21 mouse cellular contexts compared by ENCODE assay signal in genomic region chr8:48137651-48137937, GRCm38 (mm10). TPM values are rescaled to one million over a fixed set of nuclear protein-coding genes. Genes with fewer than 3 reads are reported as not detected.
DNase-seq lines count a peak whose midpoint lies in the region; ATAC-seq and TF ChIP-seq lines count a peak whose summit lies in the region.
"Had no signal": no experiment of that assay in that cellular context is flagged by ENCODE, and none has a peak within 500 bp of the region (broad histone marks: within the 10 kb centered on the region; RNA-seq: fewer than 3 reads in every experiment).

No protein-coding gene starts in this region.

- 0 out of 2 replicates have a peak, but pooled peaks have one; percentile 18 for ATAC-seq in hindbrain, embryonic 12.5 days (ENCODE audit: low FRiP score)
- no peak for ATAC-seq in hindbrain, embryonic 11.5 days (ENCODE audit: low FRiP score)
- no peak for ATAC-seq in neural tube, embryonic 12.5 days (ENCODE audit: low FRiP score, low read depth)
- no peak for ATAC-seq in hindbrain, postnatal 0 days
- ATAC-seq in neural tube, embryonic 15.5 days (ENCODE audit: low FRiP score): no peak
- ATAC-seq: liver, postnatal 0 days; Patski had no signal

- no peaks in the 10 kb centered on the region for H3K9me3 ChIP-seq in hindbrain, embryonic 12.5 days (replicated peaks)
- H3K9me3 ChIP-seq in hindbrain, embryonic 11.5 days (ENCODE audit: control insufficient read depth, low read length): no peaks in the 10 kb centered on the region
- no peaks in the 10 kb centered on the region for H3K9me3 ChIP-seq in neural tube, embryonic 12.5 days
- H3K9me3 ChIP-seq in hindbrain, postnatal 0 days (ENCODE audit: low read length): no peaks in the 10 kb centered on the region
- H3K9me3 ChIP-seq in neural tube, embryonic 15.5 days (replicated peaks): no peaks in the 10 kb centered on the region
- H3K9me3 ChIP-seq: heart, embryonic 15.5 days had no signal

- WGBS in hindbrain, embryonic 12.5 days: 49% methylated on average over 3 of the region's 3 CpGs
- WGBS in hindbrain, embryonic 11.5 days: 75% methylated on average over 3 of the region's 3 CpGs
- 62% methylated on average over 3 of the region's 3 CpGs for WGBS in neural tube, embryonic 12.5 days
- WGBS in hindbrain, postnatal 0 days: 36% methylated on average over 3 of the region's 3 CpGs
- WGBS in neural tube, embryonic 15.5 days: 35% methylated on average over 3 of the region's 3 CpGs

- H3K4me3 ChIP-seq in hindbrain, embryonic 12.5 days: no peak overlapping the region
- no peak overlapping the region for H3K4me3 ChIP-seq in hindbrain, embryonic 11.5 days (ENCODE audit: low read depth, low read length)
- H3K4me3 ChIP-seq in neural tube, embryonic 12.5 days: no peak overlapping the region
- H3K4me3 ChIP-seq in hindbrain, postnatal 0 days (ENCODE audit: low read length): peak overlapping the region; percentile 15; the same call in 1 of the 2 replicates
- peak overlapping the region; percentile 20; the same call in 1 of the 2 replicates for H3K4me3 ChIP-seq in neural tube, embryonic 15.5 days (replicated peaks)
- H3K4me3 ChIP-seq in left cerebral cortex, adult 2 months: no peak overlapping the region
- H3K4me3 ChIP-seq: heart, embryonic 15.5 days had no signal

- H3K4me1 ChIP-seq in hindbrain, embryonic 12.5 days: peaks cover 13% of the 10 kb centered on the region; the same call in 1 of the 2 replicates
- no peaks in the 10 kb centered on the region for H3K4me1 ChIP-seq in hindbrain, embryonic 11.5 days (replicated peaks; ENCODE audit: control insufficient read depth, insufficient read depth, low read length)
- H3K4me1 ChIP-seq in neural tube, embryonic 12.5 days: no peaks in the 10 kb centered on the region
- peaks cover 8% of the 10 kb centered on the region; the same call in 1 of the 2 replicates for H3K4me1 ChIP-seq in hindbrain, postnatal 0 days (ENCODE audit: insufficient read depth, low read length)
- H3K4me1 ChIP-seq in neural tube, embryonic 15.5 days: peaks cover 22% of the 10 kb centered on the region
- H3K4me1 ChIP-seq: heart, embryonic 15.5 days had no signal

- TF ChIP-seq CTCF in hindbrain, postnatal 0 days (IDR thresholded peaks at IDR 0.05; ENCODE audit: low read depth): no peak
- no peak for TF ChIP-seq CTCF in left cerebral cortex, adult 2 months (IDR thresholded peaks at IDR 0.05)

- intact Hi-C loops in left cerebral cortex, adult 2 months (cut with DNase I): no loop called here

- no peaks in the 10 kb centered on the region for H3K27me3 ChIP-seq in hindbrain, embryonic 12.5 days
- H3K27me3 ChIP-seq in hindbrain, embryonic 11.5 days (ENCODE audit: control insufficient read depth, insufficient read depth, low read length): no peaks in the 10 kb centered on the region
- no peaks in the 10 kb centered on the region for H3K27me3 ChIP-seq in neural tube, embryonic 12.5 days (replicated peaks)
- H3K27me3 ChIP-seq in hindbrain, postnatal 0 days (ENCODE audit: insufficient read depth, low read length): no peaks in the 10 kb centered on the region
- no peaks in the 10 kb centered on the region for H3K27me3 ChIP-seq in neural tube, embryonic 15.5 days (replicated peaks)
- H3K27me3 ChIP-seq: heart, embryonic 15.5 days; Patski had no signal

- H3K9ac ChIP-seq in hindbrain, embryonic 12.5 days: no peak overlapping the region
- H3K9ac ChIP-seq in hindbrain, embryonic 11.5 days (ENCODE audit: low read depth, low read length): no peak overlapping the region
- H3K9ac ChIP-seq in neural tube, embryonic 12.5 days: no peak overlapping the region
- H3K9ac ChIP-seq in hindbrain, postnatal 0 days (replicated peaks; ENCODE audit: low read length): no peak overlapping the region
- no peak overlapping the region for H3K9ac ChIP-seq in neural tube, embryonic 15.5 days (replicated peaks)
- H3K9ac ChIP-seq: heart, embryonic 15.5 days; liver, postnatal 0 days had no signal

- H3K4me2 ChIP-seq in hindbrain, embryonic 12.5 days (replicated peaks): no peak overlapping the region
- H3K4me2 ChIP-seq in hindbrain, embryonic 11.5 days (replicated peaks; ENCODE audit: low read depth, low read length): no peak overlapping the region
- H3K4me2 ChIP-seq in neural tube, embryonic 12.5 days (replicated peaks): peak overlapping the region; percentile 24; the same call in 1 of the 2 replicates
- peak overlapping the region; percentile 44 for H3K4me2 ChIP-seq in hindbrain, postnatal 0 days (ENCODE audit: low read depth, low read length)
- peak overlapping the region; percentile 49 for H3K4me2 ChIP-seq in neural tube, embryonic 15.5 days
- H3K4me2 ChIP-seq: heart, embryonic 15.5 days; liver, embryonic 11.5 days had no signal

- 0 out of 2 replicates have a peak, but pooled peaks cover 2% of the 10 kb centered on the region for H3K36me3 ChIP-seq in hindbrain, embryonic 12.5 days
- no peaks in the 10 kb centered on the region for H3K36me3 ChIP-seq in hindbrain, embryonic 11.5 days (ENCODE audit: control insufficient read depth, insufficient read depth, low read length)
- peaks cover 7% of the 10 kb centered on the region; the same call in 1 of the 2 replicates for H3K36me3 ChIP-seq in neural tube, embryonic 12.5 days
- no peaks in the 10 kb centered on the region for H3K36me3 ChIP-seq in hindbrain, postnatal 0 days (ENCODE audit: insufficient read depth, low read length)
- H3K36me3 ChIP-seq in neural tube, embryonic 15.5 days: no peaks in the 10 kb centered on the region

- H3K27ac ChIP-seq in hindbrain, embryonic 12.5 days: no peak overlapping the region
- no peak overlapping the region for H3K27ac ChIP-seq in hindbrain, embryonic 11.5 days (ENCODE audit: low read depth, low read length)
- H3K27ac ChIP-seq in neural tube, embryonic 12.5 days: no peak overlapping the region
- no peak overlapping the region for H3K27ac ChIP-seq in hindbrain, postnatal 0 days
- H3K27ac ChIP-seq in neural tube, embryonic 15.5 days (replicated peaks): 0 out of 2 replicates have a peak overlapping the region, but pooled peaks have one; percentile 0
- no peak overlapping the region for H3K27ac ChIP-seq in left cerebral cortex, adult 2 months
- H3K27ac ChIP-seq: heart, embryonic 15.5 days had no signal

- no peak for DNase-seq in hindbrain, embryonic 11.5 days (ENCODE audit: low spot score)
- no peak for DNase-seq in neural tube, embryonic 10.5 days (ENCODE audit: extremely low spot score, low spot score)
- DNase-seq in hindbrain, postnatal 0 days (ENCODE audit: low spot score): peak; percentile 22
- DNase-seq in left cerebral cortex, adult 2 months (ENCODE audit: extremely low spot score in 1 of 2, low spot score in 2 of 2): no peak
- DNase-seq in adrenal gland, adult (ENCODE audit: inconsistent age in 2 of 2, low spot score in 1 of 2): no peak
- DNase-seq: adrenal gland, adult 2 months; cerebellum, adult 11 months; cerebellum, adult 9-11 months; heart, postnatal 36 days; kidney, adult 8-10 months; kidney, postnatal 14 days; liver, postnatal 0 days; lung, postnatal 10 days; thymus, adult 18-20 months; thymus, postnatal 36 days had no signal

RNA-seq across cellular contexts. Expression of gene Dctd, which starts 38.7 kb away (rescaled TPM):
- 18.1 TPM in 2 replicates for polyA plus RNA-seq in hindbrain, embryonic 12.5 days (2016; fragmentation: Nextera tagmentation; extraction: Ambion mirVana)
- polyA plus RNA-seq in hindbrain, embryonic 11.5 days (2014; fragmentation: Nextera tagmentation; extraction: Ambion mirVana): 30.8 and 31.4 TPM in 2 replicates
- polyA plus RNA-seq in neural tube, embryonic 12.5 days (2016; fragmentation: Nextera tagmentation; extraction: Ambion mirVana): 13.1 and 13.4 TPM in 2 replicates
- total RNA-seq in hindbrain, postnatal 0 days (2014; rRNA removed): 18.4 and 20.1 TPM in 2 replicates
- polyA plus RNA-seq in hindbrain, postnatal 0 days (2015; fragmentation: Nextera tagmentation; extraction: Ambion mirVana): 9.8 TPM in 2 replicates
- polyA plus RNA-seq in neural tube, embryonic 15.5 days (2015; fragmentation: Nextera tagmentation; extraction: Ambion mirVana): 11.7 and 15.5 TPM in 2 replicates
- 1 to 10 TPM; 6.9 TPM for total RNA-seq in left cerebral cortex, adult 2 months (2021)

Comparison
In these comparisons a context has a peak if more than half of its experiments do, and no peak if none do; other contexts are left out.
1. H3K4me2 ChIP-seq: peak in neural tube, embryonic 12.5 days (single experiment), hindbrain, postnatal 0 days (single experiment) and neural tube, embryonic 15.5 days (single experiment); none in hindbrain, embryonic 12.5 days (single experiment) and hindbrain, embryonic 11.5 days (single experiment).
2. H3K4me3 ChIP-seq: peak in hindbrain, postnatal 0 days (single experiment) and neural tube, embryonic 15.5 days (single experiment); none in hindbrain, embryonic 12.5 days (single experiment), hindbrain, embryonic 11.5 days (single experiment), neural tube, embryonic 12.5 days (single experiment) and left cerebral cortex, adult 2 months (single experiment).